Mouse (Mus musculus): ENCODE results near the gene Mipol1. TPM values are rescaled to one million over a fixed set of nuclear protein-coding genes. Genes with fewer than 3 reads are reported as not detected.

Gene Mipol1
- polyA plus RNA-seq, 1 experiment from 2014 or later: 10.7 TPM

DNA sequence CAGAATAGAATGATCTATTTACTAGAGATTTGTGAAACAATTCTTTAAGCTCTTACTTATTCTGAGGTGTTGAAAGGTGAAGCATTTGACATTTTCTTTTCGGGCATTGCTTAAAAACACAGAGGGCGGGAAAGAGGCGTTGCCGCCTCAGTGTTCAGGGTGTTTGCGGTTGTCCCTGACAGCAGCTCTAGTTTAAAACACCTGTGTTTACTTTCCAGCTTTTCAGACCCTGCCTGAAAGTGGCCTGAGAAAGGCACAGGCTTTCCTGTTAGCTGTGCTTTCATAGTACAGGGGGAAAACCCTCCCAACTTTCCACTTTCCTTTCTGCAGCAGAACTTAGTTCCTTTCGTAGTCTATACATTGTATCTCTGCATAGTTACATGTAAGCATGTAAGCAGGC, 152.6 kb downstream of the Mipol1 start:
- Histone ChIP-seq H3K4me2 (no peak overlapping the region), H3K9me3 (ENCODE audit: low read depth, low read length) (no peaks in the 10 kb centered on the region), H3K4me1 (ENCODE audit: insufficient read depth) (no peaks in the 10 kb centered on the region), H3K4me3 (ENCODE audit: low read depth, low read length) (no peak overlapping the region), H3K27ac (ENCODE audit: low read depth) (no peak overlapping the region), H3K27me3 (ENCODE audit: insufficient read depth, low read length) (no peaks in the 10 kb centered on the region), H3K9ac (no peak overlapping the region), H3K36me3 (ENCODE audit: insufficient read depth) (no peaks in the 10 kb centered on the region)
- 16% methylated on average over 6 of the region's 6 CpGs for WGBS
- no peak for TF ChIP-seq CTCF (IDR thresholded peaks at IDR 0.05; ENCODE audit: low read depth)
- peak; percentile 47 for DNase-seq
- peak; percentile 49; the same call in 1 of the 2 replicates for ATAC-seq (ENCODE audit: insufficient read depth)

DNA sequence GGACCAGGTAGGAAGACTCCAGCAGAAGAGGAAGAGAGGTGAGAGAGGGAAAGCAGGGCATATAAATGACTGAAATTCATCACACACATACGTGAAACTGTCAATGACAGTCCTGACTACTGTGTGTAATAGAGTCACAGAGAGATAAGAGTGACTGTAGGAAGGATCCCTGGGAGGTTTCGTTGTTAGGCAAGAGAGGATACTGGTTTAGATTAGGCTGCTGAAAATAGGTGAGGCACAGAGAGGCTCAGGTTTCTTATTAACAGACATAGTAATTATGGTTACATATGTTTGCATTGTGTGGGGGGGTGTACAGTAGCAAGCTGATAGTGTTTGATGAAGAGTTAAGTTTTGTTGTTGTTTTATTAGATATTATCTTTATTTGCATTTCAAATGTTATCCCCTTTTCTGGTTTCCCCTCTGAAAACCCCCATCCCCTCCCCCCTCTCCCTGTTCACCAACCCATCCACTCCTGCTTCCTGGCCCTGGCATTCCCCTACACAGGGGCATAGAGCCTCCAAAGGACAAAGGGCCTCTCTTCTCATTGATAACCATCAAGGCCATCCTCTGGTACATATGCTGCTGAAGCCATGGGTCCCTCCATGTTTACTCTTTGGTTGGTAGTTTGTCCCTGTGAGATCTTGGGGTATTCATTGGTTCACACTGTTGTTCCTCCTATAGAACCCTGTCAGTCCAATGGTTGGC, 157.5 kb downstream of the Mipol1 start:
- ATAC-seq (ENCODE audit: insufficient read depth) (no peak), DNase-seq (no peak)
- Histone ChIP-seq H3K36me3 (ENCODE audit: insufficient read depth) (no peaks in the 10 kb centered on the region), H3K9me3 (ENCODE audit: low read depth, low read length) (no peaks in the 10 kb centered on the region), H3K4me1 (ENCODE audit: insufficient read depth) (no peaks in the 10 kb centered on the region), H3K9ac (no peak overlapping the region), H3K27ac (ENCODE audit: low read depth) (no peak overlapping the region), H3K4me3 (ENCODE audit: low read depth, low read length) (no peak overlapping the region), H3K4me2 (no peak overlapping the region), H3K27me3 (ENCODE audit: insufficient read depth, low read length) (no peaks in the 10 kb centered on the region)
- no peak for TF ChIP-seq CTCF (IDR thresholded peaks at IDR 0.05; ENCODE audit: low read depth)
- 73% methylated on average over 2 of the region's 2 CpGs for WGBS

DNA sequence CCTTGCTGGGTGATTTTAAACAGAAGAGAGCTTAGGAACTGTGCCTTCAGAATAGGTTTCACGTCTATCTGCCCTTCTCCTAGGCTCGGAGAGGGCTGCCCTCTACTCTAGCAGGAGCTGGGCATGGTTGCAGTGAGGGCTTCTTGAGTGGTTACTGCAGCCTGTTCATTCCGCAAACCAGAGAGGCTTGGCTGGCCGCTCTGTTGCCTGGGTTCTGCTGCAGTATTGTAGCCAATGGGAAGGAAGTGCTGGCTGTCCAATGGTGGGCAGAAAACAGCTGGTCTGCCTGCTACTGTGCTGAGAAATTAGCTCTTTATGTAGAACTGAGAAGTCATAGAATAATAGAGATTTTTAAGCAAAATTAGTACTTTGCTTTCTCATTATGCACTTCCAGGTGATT, 169.3 kb downstream of the Mipol1 start:
- DNase-seq: peak; percentile 9
- Histone ChIP-seq H3K4me2 (no peak overlapping the region), H3K27me3 (ENCODE audit: insufficient read depth, low read length) (no peaks in the 10 kb centered on the region), H3K9me3 (ENCODE audit: low read depth, low read length) (no peaks in the 10 kb centered on the region), H3K36me3 (ENCODE audit: insufficient read depth) (no peaks in the 10 kb centered on the region), H3K9ac (no peak overlapping the region), H3K4me3 (ENCODE audit: low read depth, low read length) (no peak overlapping the region), H3K27ac (ENCODE audit: low read depth) (no peak overlapping the region), H3K4me1 (ENCODE audit: insufficient read depth) (no peaks in the 10 kb centered on the region)
- WGBS: 51% methylated on average over 4 of the region's 4 CpGs
- no peak for TF ChIP-seq CTCF (IDR thresholded peaks at IDR 0.05; ENCODE audit: low read depth)
- no peak; the same call in 1 of the 2 replicates for ATAC-seq (ENCODE audit: insufficient read depth)

DNA sequence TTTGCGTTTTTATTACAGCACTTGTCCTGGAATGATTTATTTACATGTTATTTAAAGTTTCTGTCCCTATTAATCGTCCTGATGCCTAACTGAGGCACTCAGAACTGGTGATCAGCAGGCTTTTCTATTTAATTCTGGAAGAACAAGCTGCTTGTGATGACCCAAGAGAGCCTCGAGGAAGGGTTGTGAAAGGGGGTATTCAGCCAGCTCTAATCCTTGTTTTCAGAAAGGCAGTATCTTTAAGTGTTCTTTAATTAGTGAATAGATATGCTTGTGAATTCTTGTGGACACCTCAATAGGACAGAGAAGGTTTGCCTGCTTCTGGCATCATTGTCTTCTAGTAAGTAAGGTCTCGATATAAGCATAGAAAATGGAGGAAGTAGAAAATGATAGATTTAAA, 170.0 kb downstream of the Mipol1 start:
- H3K4me2 ChIP-seq: no peak overlapping the region
- 54% methylated on average over 4 of the region's 4 CpGs for WGBS
- no peak for TF ChIP-seq CTCF (IDR thresholded peaks at IDR 0.05; ENCODE audit: low read depth)
- no peak for DNase-seq
- no peak overlapping the region for H3K27ac ChIP-seq (ENCODE audit: low read depth)
- H3K4me1 ChIP-seq (ENCODE audit: insufficient read depth): no peaks in the 10 kb centered on the region
- no peak overlapping the region for H3K4me3 ChIP-seq (ENCODE audit: low read depth, low read length)
- no peak for ATAC-seq (ENCODE audit: insufficient read depth)
- no peaks in the 10 kb centered on the region for H3K36me3 ChIP-seq (ENCODE audit: insufficient read depth)
- no peaks in the 10 kb centered on the region for H3K9me3 ChIP-seq (ENCODE audit: low read depth, low read length)
- no peaks in the 10 kb centered on the region for H3K27me3 ChIP-seq (ENCODE audit: insufficient read depth, low read length)
- no peak overlapping the region for H3K9ac ChIP-seq

DNA sequence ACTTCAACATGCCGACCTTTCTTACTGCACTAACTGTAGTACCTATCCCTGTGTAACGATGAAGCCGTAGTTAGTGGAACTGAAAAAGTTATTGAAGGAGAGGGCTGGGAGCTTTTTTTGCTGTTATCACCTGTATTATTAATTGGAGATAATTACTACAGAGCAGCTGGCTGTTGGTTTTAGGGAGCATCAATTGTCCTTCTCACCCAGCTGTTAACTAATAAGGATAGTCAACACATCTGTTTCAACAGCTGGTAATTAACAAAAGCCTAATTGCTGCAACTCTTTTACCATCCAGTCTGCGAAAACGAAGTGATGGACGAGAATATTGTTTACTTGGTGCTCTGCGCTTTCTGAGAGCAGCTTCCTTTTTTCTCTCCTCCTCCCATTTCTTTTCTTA, 170.9 kb downstream of the Mipol1 start:
- H3K9ac ChIP-seq: no peak overlapping the region
- no peak overlapping the region for H3K27ac ChIP-seq (ENCODE audit: low read depth)
- DNase-seq (no peak), ATAC-seq (ENCODE audit: insufficient read depth) (no peak)
- no peaks in the 10 kb centered on the region for H3K27me3 ChIP-seq (ENCODE audit: insufficient read depth, low read length)
- no peaks in the 10 kb centered on the region for H3K4me1 ChIP-seq (ENCODE audit: insufficient read depth)
- H3K36me3 ChIP-seq (ENCODE audit: insufficient read depth): no peaks in the 10 kb centered on the region
- no peaks in the 10 kb centered on the region for H3K9me3 ChIP-seq (ENCODE audit: low read depth, low read length)
- WGBS: 53% methylated on average over 7 of the region's 7 CpGs
- TF ChIP-seq CTCF (IDR thresholded peaks at IDR 0.05; ENCODE audit: low read depth): no peak
- no peak overlapping the region for H3K4me3 ChIP-seq (ENCODE audit: low read depth, low read length)
- no peak overlapping the region for H3K4me2 ChIP-seq

DNA sequence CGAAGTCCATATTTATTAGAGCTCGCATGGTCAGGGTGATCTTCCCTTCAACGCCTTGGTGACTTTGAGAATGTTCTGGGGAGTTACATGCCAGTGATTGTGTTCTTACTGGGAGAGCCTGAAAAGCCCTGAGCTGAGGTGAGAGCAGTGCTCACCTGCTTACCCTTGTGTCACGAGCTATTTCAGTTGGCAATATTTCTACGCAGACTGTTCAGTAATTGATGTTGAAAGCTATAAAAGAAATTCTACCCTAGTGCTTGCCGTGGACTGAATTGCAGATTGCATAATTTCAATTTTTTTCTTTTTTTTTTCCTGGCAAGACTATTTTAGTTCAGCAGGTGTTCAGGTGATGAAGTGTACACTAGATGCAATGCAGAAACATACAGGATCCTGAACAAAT, 172.1 kb downstream of the Mipol1 start:
- DNase-seq (no peak), ATAC-seq (ENCODE audit: insufficient read depth) (no peak)
- no peak overlapping the region for H3K4me2 ChIP-seq
- H3K4me1 ChIP-seq (ENCODE audit: insufficient read depth): no peaks in the 10 kb centered on the region
- 76% methylated on average over 6 of the region's 6 CpGs for WGBS
- H3K9me3 ChIP-seq (ENCODE audit: low read depth, low read length): no peaks in the 10 kb centered on the region
- H3K36me3 ChIP-seq (ENCODE audit: insufficient read depth): no peaks in the 10 kb centered on the region
- H3K27ac ChIP-seq (ENCODE audit: low read depth): no peak overlapping the region
- no peak overlapping the region for H3K9ac ChIP-seq
- no peak overlapping the region for H3K4me3 ChIP-seq (ENCODE audit: low read depth, low read length)
- no peaks in the 10 kb centered on the region for H3K27me3 ChIP-seq (ENCODE audit: insufficient read depth, low read length)
- no peak for TF ChIP-seq CTCF (IDR thresholded peaks at IDR 0.05; ENCODE audit: low read depth)

DNA sequence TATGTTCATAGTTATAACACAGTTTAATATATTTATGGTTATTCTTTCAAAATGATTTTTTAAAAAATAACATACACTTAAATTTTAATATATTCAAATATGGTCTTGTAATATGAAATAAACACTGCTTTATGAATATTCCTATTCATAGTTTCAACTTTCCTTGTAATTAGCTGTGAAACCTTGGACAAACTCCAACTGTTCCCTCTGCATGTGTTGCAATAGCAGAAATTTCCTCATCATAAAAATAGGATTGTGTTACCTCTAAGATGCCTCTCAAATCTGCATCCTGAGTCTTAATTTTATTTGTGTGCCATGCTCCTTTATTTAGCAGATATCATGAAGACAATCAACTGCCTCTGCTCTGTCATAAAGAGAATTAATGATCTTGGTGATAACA, 179.7 kb downstream of the Mipol1 start:
- DNase-seq (peak; percentile 49), ATAC-seq (ENCODE audit: insufficient read depth) (no peak)
- Histone ChIP-seq H3K4me2 (no peak overlapping the region), H3K36me3 (ENCODE audit: insufficient read depth) (no peaks in the 10 kb centered on the region), H3K9ac (no peak overlapping the region), H3K4me1 (ENCODE audit: insufficient read depth) (no peaks in the 10 kb centered on the region), H3K27ac (ENCODE audit: low read depth) (no peak overlapping the region), H3K4me3 (ENCODE audit: low read depth, low read length) (no peak overlapping the region), H3K27me3 (ENCODE audit: insufficient read depth, low read length) (no peaks in the 10 kb centered on the region), H3K9me3 (ENCODE audit: low read depth, low read length) (no peaks in the 10 kb centered on the region)
- no peak for TF ChIP-seq CTCF (IDR thresholded peaks at IDR 0.05; ENCODE audit: low read depth)

All from lung, embryonic 14.5 days (tissue).